Mouse (Mus musculus): ENCODE data around the gene Kif5a. TPM values are rescaled to one million over a fixed set of nuclear protein-coding genes. Genes with fewer than 3 reads are reported as not detected.

The Kif5a gene
- total and polyA plus RNA-seq, 3 experiments: 0.14 to 2.1 TPM; not detected in 1

DNA sequence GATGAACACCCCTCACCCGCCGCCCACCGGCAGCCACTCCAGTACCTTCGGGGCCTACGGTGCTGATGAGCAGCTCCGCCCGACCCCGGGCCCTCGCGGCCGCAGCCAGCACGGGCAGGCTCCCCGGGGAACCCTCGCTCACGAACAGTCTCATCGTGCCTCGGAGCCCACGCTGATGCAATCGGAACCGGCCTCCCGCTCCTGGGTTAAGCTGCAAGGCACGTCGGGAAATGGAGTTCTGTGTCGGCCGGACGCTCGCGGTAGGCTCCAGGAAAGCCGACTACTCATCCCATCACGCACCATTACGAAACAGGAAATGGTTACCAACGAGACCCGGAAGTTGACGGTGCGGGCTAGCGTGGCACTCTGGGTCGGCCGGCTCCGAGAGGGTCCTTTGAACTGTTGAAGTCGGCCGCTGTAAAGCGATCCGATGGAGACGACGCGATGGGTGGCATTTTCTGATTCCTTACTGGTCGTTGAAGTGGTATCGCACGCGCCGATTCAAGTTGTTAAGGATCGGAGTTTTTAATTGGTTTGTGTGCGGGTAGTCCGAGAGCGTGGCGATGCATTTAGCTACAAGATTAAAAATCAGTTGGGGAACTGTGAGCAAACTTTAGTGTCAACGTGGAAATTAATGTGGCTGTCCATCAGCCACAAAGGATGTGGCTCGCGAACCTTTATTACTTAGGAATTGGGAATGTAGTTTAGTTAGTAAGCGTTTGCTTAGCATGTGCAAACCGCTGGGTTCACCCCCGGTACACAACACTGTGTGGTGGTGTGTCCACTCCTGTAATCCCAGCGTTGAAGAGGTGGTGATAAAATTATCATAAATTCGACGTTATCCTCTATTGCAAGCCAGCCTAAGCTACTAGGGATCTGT is 48.6 kb upstream of the Kif5a start, which contains the start of gene Mars:
Gene Mars (minus strand): TSS at position 311 of the 880 bp plus-strand sequence.
- Histone ChIP-seq H3K9ac (ENCODE audit: insufficient read depth, low read depth) (peak within 1 kb of the TSS; percentile 93), H3K4me1 (ENCODE audit: control insufficient read depth in 1 of 2, insufficient read depth in 2 of 2) (peaks cover 5 to 17% of the 10 kb centered on the region in 2 experiments), H3K9me3 (replicated peaks; ENCODE audit: low read length) (no peaks in the 10 kb centered on the region), H3K27ac (ENCODE audit: insufficient read depth, low read depth) (peak within 1 kb of the TSS; percentile 91), H3K4me3 (replicated peaks in 1 of 3; ENCODE audit: low read depth in 2 of 3, low read length in 2 of 3, poor library complexity in 1 of 3) (peak within 1 kb of the TSS; percentile 80 to 97 (median 83)), H3K79me2 (replicated peaks; ENCODE audit: control insufficient read depth, extremely low read depth, insufficient read depth, poor library complexity, severe bottlenecking) (peaks cover 19% of the 10 kb centered on the region), H3K4me2 (ENCODE audit: insufficient read depth, low read depth, poor library complexity, severe bottlenecking) (peak within 1 kb of the TSS; percentile 74), H3K27me3 (replicated peaks) (no peaks in the 10 kb centered on the region), H3K36me3 (replicated peaks in 1 of 2; ENCODE audit: control insufficient read depth in 1 of 2, insufficient read depth in 1 of 2, low read length in 1 of 2) (peaks cover 30 to 32% of the 10 kb centered on the region in 2 experiments)
- TF ChIP-seq ETS1 (conservative IDR thresholded peaks at IDR 0.05; ENCODE audit: low read depth, low read length): peak; percentile 45
- TF ChIP-seq E2F4 (IDR thresholded peaks at IDR 0.05; ENCODE audit: insufficient replicate concordance, low read depth, low read length): no peak; the same call in 1 of the 2 replicates
- peak; percentile 90 for TF ChIP-seq MAX (IDR thresholded peaks at IDR 0.05; ENCODE audit: low read length)
- TF ChIP-seq NRF1 (IDR thresholded peaks at IDR 0.05; ENCODE audit: low read depth, low read length): peak; percentile 47
- TF ChIP-seq PAX5 (IDR thresholded peaks at IDR 0.05; ENCODE audit: low read length): no peak
- TF ChIP-seq GABPA (IDR thresholded peaks at IDR 0.05; ENCODE audit: insufficient replicate concordance, low read depth, low read length): peak; percentile 66; the same call in 1 of the 2 replicates
- no peak for TF ChIP-seq JUND (conservative IDR thresholded peaks at IDR 0.05; ENCODE audit: low read depth, low read length)
- TF ChIP-seq RCOR1 (conservative IDR thresholded peaks at IDR 0.05; ENCODE audit: low read depth, low read length): no peak
- TF ChIP-seq POLR2AphosphoS2 (IDR thresholded peaks at IDR 0.05; ENCODE audit: low read depth, low read length): peak; percentile 49; the same call in 1 of the 2 replicates
- TF ChIP-seq USF2 (conservative IDR thresholded peaks at IDR 0.05; ENCODE audit: low read depth, low read length): no peak; the same call in 1 of the 2 replicates
- TF ChIP-seq MEF2A (IDR thresholded peaks at IDR 0.05; ENCODE audit: borderline replicate concordance, low read depth, low read length): peak; percentile 45; the same call in 1 of the 2 replicates
- peak; percentile 95 for TF ChIP-seq HCFC1 (IDR thresholded peaks at IDR 0.05; ENCODE audit: low read depth, low read length)
- TF ChIP-seq CHD1 (IDR thresholded peaks at IDR 0.05; ENCODE audit: low read depth, low read length): peak; percentile 83; the same call in 1 of the 2 replicates
- TF ChIP-seq EP300 (IDR thresholded peaks at IDR 0.05; ENCODE audit: low read length): no peak
- no peak for TF ChIP-seq JUN (IDR thresholded peaks at IDR 0.05; ENCODE audit: insufficient read depth, low read depth, low read length)
- TF ChIP-seq TBP (conservative IDR thresholded peaks at IDR 0.05; ENCODE audit: low read depth, low read length): 0 out of 2 replicates have a peak, but pooled peaks have one; percentile 43
- TF ChIP-seq USF1 (IDR thresholded peaks at IDR 0.05; ENCODE audit: low read depth, low read length): no peak; the same call in 1 of the 2 replicates
- no peak for TF ChIP-seq CTCF (conservative IDR thresholded peaks at IDR 0.05 in 1 of 2, IDR thresholded peaks at IDR 0.05 in 1 of 2; ENCODE audit: low read depth in 2 of 2, low read length in 2 of 2)
- peak; percentile 93 for TF ChIP-seq SIN3A (IDR thresholded peaks at IDR 0.05; ENCODE audit: low read length)
- no peak for TF ChIP-seq SMC3 (IDR thresholded peaks at IDR 0.05; ENCODE audit: low read depth, low read length)
- TF ChIP-seq ZNF384 (IDR thresholded peaks at IDR 0.05; ENCODE audit: low read depth, low read length): no peak
- TF ChIP-seq ZMIZ1 (IDR thresholded peaks at IDR 0.05; ENCODE audit: low read depth, low read length): peak; percentile 84
- TF ChIP-seq UBTF (IDR thresholded peaks at IDR 0.05; ENCODE audit: low read depth, low read length): no peak
- TF ChIP-seq MYC (IDR thresholded peaks at IDR 0.05; ENCODE audit: low read depth, low read length): peak; percentile 69; the same call in 1 of the 2 replicates
- TF ChIP-seq ELF1 (IDR thresholded peaks at IDR 0.05; ENCODE audit: low read depth, low read length): peak; percentile 96
- no peak for TF ChIP-seq ZC3H11A (IDR thresholded peaks at IDR 0.05; ENCODE audit: low read depth, low read length)
- no peak for TF ChIP-seq ZKSCAN1 (IDR thresholded peaks at IDR 0.05; ENCODE audit: borderline replicate concordance, low read depth, low read length)
- TF ChIP-seq BHLHE40 (IDR thresholded peaks at IDR 0.05; ENCODE audit: low read depth, low read length): peak; percentile 50
- TF ChIP-seq NELFE (IDR thresholded peaks at IDR 0.05; ENCODE audit: low read depth, low read length): peak; percentile 69
- no peak for TF ChIP-seq RAD21 (IDR thresholded peaks at IDR 0.05; ENCODE audit: low read depth, low read length)
- peak; percentile 9; the same call in 1 of the 2 replicates for TF ChIP-seq MAZ (IDR thresholded peaks at IDR 0.05; ENCODE audit: low read depth, low read length)
- peak; percentile 92 for TF ChIP-seq KAT2A (IDR thresholded peaks at IDR 0.05; ENCODE audit: insufficient replicate concordance, low read length)
- 0 out of 2 replicates have a peak, but pooled peaks have one; percentile 56 for TF ChIP-seq MAFK (IDR thresholded peaks at IDR 0.05; ENCODE audit: insufficient replicate concordance, low read length)
- peak; percentile 12; the same call in 1 of the 2 replicates for TF ChIP-seq CHD2 (IDR thresholded peaks at IDR 0.05; ENCODE audit: low read length)
- peak; percentile 78 for TF ChIP-seq MXI1 (IDR thresholded peaks at IDR 0.05; ENCODE audit: low read depth, low read length)
- TF ChIP-seq IRF4 (IDR thresholded peaks at IDR 0.05; ENCODE audit: low read depth, low read length): peak; percentile 77
- peak; percentile 82 for TF ChIP-seq POLR2A (IDR thresholded peaks at IDR 0.05; ENCODE audit: low read depth, low read length)
- TF ChIP-seq TCF12 (IDR thresholded peaks at IDR 0.05; ENCODE audit: low read depth, low read length): peak; percentile 72
- in situ Hi-C loops (cut with MboI; ENCODE audit: low pct_ligation_motif_present, low pct_unique_long_range_greater_than_20kb, low sequenced_read_pairs): no loop called here
- DNase-seq (ENCODE audit: extremely low read depth): peak; percentile 97
- dilution Hi-C loops (cut with MboI; ENCODE audit: extremely low pct_ligation_motif_present, extremely low pct_unique_long_range_greater_than_20kb, low sequenced_read_pairs): no loop called here
